Mouse (Mus musculus) lung, embryonic 15.5 days (tissue): ENCODE measurements around the gene Ttll2. TPM values are rescaled to one million over a fixed set of nuclear protein-coding genes. Genes with fewer than 3 reads are reported as not detected.
"Not testable (repeated sequence)": the region's sequence is repeated elsewhere in the genome, so short reads cannot be mapped to it uniquely, and the experiment has no call there.

Source experiments
- ATAC-seq: fragments of 200-750 bp; cut with Nextera tagmentation; 2 replicates; pipeline ENCODE4 v1.8.0; 2017; ENCODE audit warnings: moderate number of reproducible peaks, borderline replicate concordance; ENCODE audit not compliant: low FRiP score, low TSS enrichment; ENCODE audit errors: extremely low read depth
- H3K27ac ChIP-seq: fragments of 300-500 bp; sonication (generic); 2 replicates; pipeline ENCODE4 v1.5.1; 2015; ENCODE audit warnings: moderate library complexity, mild to moderate bottlenecking, inconsistent platforms
- H3K27me3 ChIP-seq: fragments of 300-500 bp; sonication (generic); 2 replicates; pipeline ENCODE4 v1.6.1; 2015; ENCODE audit warnings: inconsistent platforms
- H3K36me3 ChIP-seq: fragments of 300-500 bp; sonication (generic); 2 replicates; pipeline ENCODE4 v1.6.1; 2015; ENCODE audit warnings: inconsistent platforms
- H3K4me1 ChIP-seq: fragments of 300-500 bp; sonication (generic); 2 replicates; pipeline ENCODE4 v1.6.1; 2015; ENCODE audit warnings: inconsistent platforms
- H3K4me2 ChIP-seq: fragments of 300-500 bp; sonication (generic); 2 replicates; pipeline ENCODE4 v1.6.1; 2015; ENCODE audit warnings: inconsistent platforms, mild to moderate bottlenecking, moderate library complexity
- H3K4me3 ChIP-seq: fragments of 300-500 bp; sonication (generic); 2 replicates; pipeline ENCODE4 v1.5.1; 2015; ENCODE audit warnings: mild to moderate bottlenecking, inconsistent platforms
- H3K9ac ChIP-seq: fragments of 300-500 bp; sonication (generic); 2 replicates; pipeline ENCODE4 v1.6.1; 2015; ENCODE audit warnings: inconsistent platforms
- H3K9me3 ChIP-seq: fragments of 300-500 bp; sonication (generic); 2 replicates; pipeline ENCODE4 v1.6.1; 2016; ENCODE audit warnings: inconsistent platforms
- WGBS: fragments of 180-500 bp; shearing (Covaris S2); methylation state at CpG from one replicate; pipeline ENCODE4 v1.1.7; 2015; 5-methylcytosine and 5-hydroxymethylcytosine counted together
- polyA plus RNA-seq: library from polyadenylated mRNA; unstranded; fragments of >200 nt; fragmentation: Nextera tagmentation; extraction: Ambion mirVana; gene quantifications from 2 replicates; pipeline ENCODE4 v1.2.1, GENCODE M21; 2015

Ttll2 gene
- polyA plus RNA-seq = not detected in 2 replicates

DNA sequence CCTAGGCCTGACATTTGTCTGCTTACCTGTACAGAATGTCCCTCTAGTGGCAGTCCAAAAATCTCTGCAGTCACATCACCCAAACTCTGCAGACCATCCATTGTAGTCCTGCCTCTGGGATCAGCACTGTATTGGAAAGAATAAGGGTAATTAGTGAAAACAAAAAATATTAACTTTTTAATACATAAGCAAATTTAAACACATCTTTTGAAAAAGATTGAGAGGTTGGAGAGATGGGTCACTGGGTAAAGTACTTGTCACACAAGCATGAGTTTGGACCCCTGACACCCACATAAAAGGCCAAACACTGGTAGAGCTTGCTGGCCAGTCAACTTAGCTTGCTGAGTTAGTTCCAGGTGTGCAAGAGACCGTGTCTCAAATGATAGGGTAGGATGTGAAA, at the start of gene Ttll2:
TSS of gene Ttll2 (minus strand) at position 101 of the 400 bp plus-strand sequence.
- H3K9me3 ChIP-seq, H3K36me3 ChIP-seq, H3K4me3 ChIP-seq, H3K4me2 ChIP-seq, H3K9ac ChIP-seq, ATAC-seq, H3K27me3 ChIP-seq, H3K4me1 ChIP-seq, H3K27ac ChIP-seq: not testable (repeated sequence)
- WGBS = 87% methylated on average over 1 of the region's 1 CpGs

DNA sequence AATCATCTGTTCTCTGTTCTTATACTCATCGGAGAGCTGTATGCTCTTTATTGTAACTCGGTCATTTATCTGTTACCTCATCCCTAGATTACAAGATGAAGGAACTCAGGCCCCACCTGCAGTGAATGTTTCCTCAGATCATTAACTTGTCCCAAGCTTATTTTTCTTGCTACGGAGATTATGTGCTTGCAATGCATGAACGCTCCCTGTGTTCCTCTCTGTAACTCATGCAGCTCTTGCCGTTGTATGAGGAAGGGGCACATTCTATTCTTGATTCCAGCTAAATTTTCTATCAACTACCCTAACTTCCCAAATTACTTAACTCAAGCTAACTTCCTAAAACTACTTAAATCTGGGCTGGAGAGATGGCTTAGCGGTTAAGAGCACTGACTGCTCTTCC, 47.3 kb upstream of the Ttll2 start:
- H3K4me2 ChIP-seq, H3K4me1 ChIP-seq, H3K4me3 ChIP-seq, H3K27ac ChIP-seq, H3K9ac ChIP-seq, H3K36me3 ChIP-seq, H3K9me3 ChIP-seq, ATAC-seq, H3K27me3 ChIP-seq: not testable (repeated sequence)
- WGBS = 83% methylated on average over 6 of the region's 6 CpGs

DNA sequence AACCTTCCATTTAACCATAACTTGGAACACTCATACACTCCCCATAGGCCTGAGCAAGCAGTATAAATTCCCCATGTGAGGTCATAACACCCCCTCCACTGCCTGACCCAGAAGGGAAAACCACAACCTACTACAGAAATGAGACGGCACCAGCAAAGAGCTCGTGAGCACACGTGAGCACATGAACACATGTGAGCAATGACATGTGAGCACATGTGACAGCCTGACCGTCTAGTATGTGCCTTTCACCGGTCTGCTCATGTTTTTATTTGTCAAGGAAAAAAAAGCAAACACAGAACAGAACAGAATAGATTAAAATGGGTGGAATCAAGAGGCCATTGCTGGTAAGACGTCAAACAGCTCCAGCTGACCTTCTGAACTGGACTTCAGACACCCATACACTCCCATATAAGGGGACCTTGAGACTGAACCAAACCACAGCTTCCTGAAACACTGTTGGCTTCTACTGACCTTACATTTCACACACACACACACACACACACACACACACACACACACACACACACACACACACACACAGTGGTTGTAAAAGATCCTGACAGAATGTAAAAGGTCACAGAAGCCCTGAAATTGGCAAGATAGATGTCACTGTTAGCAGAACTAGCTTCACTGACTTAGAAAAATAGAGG, 45.8 kb upstream of the Ttll2 start:
- H3K4me2 ChIP-seq, H3K9ac ChIP-seq, H3K27me3 ChIP-seq, H3K9me3 ChIP-seq, H3K4me1 ChIP-seq, H3K4me3 ChIP-seq, H3K36me3 ChIP-seq, ATAC-seq, H3K27ac ChIP-seq: not testable (repeated sequence)
- WGBS = 75% methylated on average over 6 of the region's 6 CpGs

DNA sequence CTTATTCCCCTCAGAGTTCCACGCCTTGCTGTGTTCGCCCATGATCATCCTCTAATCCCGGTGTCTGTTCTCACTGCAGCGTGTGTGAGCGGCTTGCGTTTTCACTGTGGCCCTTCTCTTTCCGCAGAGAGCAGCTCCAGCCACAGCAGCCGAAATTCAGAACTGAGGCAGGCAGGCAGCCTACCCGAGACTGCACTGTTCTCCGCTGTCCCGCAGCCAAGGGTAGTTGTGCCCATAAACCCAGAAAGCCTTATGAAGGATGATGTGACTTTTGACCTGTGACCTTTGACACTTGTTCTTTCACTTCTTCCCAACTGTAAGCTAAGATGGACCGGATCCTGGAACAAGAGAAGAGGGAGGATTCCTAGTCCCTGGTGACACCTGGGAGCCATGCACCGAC, 44.6 kb upstream of the Ttll2 start:
- ATAC-seq, H3K9ac ChIP-seq, H3K27ac ChIP-seq, H3K4me2 ChIP-seq, H3K36me3 ChIP-seq, H3K9me3 ChIP-seq, H3K27me3 ChIP-seq, H3K4me1 ChIP-seq, H3K4me3 ChIP-seq: not testable (repeated sequence)
- 81% methylated on average over 13 of the region's 13 CpGs for WGBS

DNA sequence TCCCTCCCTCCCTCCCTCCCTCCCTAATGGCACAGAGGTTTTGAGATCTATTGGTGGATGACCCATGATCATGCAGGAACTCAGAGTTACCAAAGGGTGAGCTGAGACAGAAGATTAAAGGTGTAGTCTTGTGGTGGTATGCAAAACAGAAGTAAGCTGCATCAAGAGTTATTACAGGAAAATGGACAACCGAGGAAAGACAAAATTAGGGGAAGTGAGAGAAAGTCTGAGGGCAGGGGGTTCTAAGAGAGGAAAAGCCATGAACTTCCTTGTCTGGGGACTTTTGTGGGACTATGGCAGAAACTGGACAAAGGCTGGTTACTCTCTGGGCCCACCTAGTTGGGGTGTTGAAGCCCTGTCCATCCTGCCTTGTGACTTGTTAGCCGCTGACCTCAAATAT, 43.8 kb upstream of the Ttll2 start:
- H3K9ac ChIP-seq, H3K4me2 ChIP-seq, H3K9me3 ChIP-seq, H3K27ac ChIP-seq, H3K36me3 ChIP-seq, H3K4me3 ChIP-seq, H3K4me1 ChIP-seq, ATAC-seq, H3K27me3 ChIP-seq: not testable (repeated sequence)
- no CpG with 5 or more reads among the region's 2 CpGs for WGBS

DNA sequence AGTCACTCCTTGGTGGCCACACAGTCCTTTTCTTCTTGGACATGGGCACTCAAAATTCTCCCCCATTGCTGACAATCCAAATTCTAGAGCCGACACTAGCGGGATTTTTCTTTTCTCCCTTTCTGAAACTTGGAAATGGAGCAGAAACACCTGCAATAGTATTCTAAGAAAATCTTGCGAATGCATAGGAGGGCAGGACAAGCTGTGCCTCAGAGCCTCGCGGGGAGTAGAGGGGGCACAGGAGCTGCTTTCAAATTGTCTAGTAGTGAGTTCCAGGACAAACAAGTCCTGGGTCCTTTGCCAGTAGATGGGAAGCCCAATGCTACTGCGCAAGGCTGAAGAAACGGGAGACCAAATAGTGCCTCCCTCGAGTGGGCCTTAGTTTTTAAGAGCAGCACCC, 43.2 kb upstream of the Ttll2 start:
- H3K9me3 ChIP-seq, H3K36me3 ChIP-seq, ATAC-seq, H3K4me3 ChIP-seq, H3K27me3 ChIP-seq, H3K27ac ChIP-seq, H3K4me2 ChIP-seq, H3K9ac ChIP-seq, H3K4me1 ChIP-seq: not testable (repeated sequence)
- WGBS = 86% methylated on average over 8 of the region's 8 CpGs

DNA sequence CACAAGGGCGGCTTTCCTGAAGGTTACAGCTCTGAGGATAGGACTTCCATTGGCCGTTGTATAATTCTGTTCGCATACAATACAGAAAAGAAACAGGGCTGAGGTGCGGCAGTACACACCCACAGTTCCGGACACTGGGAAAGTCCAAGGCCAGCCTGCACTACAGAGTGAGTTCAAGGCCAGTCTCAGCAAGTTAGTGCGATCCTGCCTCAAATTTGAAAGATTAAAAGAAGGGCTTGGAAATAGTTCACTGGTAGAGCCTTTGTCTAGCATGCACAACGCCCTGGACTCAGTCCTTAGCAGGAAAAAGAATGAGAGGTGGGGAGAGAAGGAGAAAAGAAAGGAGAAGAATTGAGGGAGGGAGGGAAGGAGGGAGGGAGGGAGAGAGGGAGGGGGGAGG, 42.6 kb upstream of the Ttll2 start:
- not testable (repeated sequence) for H3K36me3 ChIP-seq, H3K4me1 ChIP-seq, H3K27ac ChIP-seq, H3K9ac ChIP-seq, H3K4me2 ChIP-seq, H3K4me3 ChIP-seq, H3K9me3 ChIP-seq, H3K27me3 ChIP-seq, ATAC-seq
- 86% methylated on average over 7 of the region's 7 CpGs for WGBS

DNA sequence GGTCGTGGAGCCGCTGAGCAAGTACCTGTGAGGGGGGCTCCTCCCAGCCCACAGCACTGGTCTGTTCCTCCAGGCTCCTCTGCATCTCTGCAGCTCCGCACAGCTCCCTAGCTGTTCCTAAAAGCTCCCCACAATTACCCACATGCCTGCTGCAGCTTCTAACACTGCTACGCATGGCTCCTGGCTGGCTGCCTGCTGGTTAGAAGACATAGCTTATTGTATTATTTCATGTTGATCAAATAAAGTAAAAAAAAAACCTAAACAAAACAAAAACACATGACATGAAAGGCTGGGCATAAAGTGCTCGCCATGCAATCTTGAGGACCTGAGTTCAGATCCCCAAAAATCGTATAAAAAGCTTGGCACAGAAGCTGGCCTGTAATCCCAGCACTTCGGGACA, 37.4 kb upstream of the Ttll2 start:
- not testable (repeated sequence) for H3K36me3 ChIP-seq, H3K4me3 ChIP-seq, ATAC-seq, H3K9ac ChIP-seq, H3K4me1 ChIP-seq, H3K9me3 ChIP-seq, H3K4me2 ChIP-seq, H3K27me3 ChIP-seq, H3K27ac ChIP-seq
- WGBS = 71% methylated on average over 7 of the region's 7 CpGs

DNA sequence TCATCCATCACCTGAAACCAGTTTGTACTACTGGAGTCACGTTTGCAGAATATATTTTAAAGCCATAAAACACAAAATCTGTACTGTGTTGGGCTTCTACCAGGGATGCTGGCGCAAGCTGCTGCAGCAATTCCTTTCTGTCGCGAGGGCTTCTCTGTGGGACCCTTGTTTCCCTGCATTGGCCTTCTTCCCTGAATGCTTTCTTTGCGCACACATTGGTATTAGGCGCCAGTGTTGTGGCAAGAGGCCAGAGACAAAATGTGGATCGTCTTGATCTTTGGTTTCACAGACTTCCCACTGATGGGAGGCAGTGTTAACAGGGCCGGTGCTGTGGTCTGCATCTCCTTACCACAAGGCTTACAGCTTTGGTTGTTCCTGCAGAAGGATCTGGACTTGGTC, 36.5 kb upstream of the Ttll2 start:
- H3K27me3 ChIP-seq, H3K27ac ChIP-seq, H3K4me3 ChIP-seq, H3K9ac ChIP-seq, H3K4me1 ChIP-seq, H3K9me3 ChIP-seq, ATAC-seq, H3K4me2 ChIP-seq, H3K36me3 ChIP-seq: not testable (repeated sequence)
- WGBS = 61% methylated on average over 8 of the region's 8 CpGs

DNA sequence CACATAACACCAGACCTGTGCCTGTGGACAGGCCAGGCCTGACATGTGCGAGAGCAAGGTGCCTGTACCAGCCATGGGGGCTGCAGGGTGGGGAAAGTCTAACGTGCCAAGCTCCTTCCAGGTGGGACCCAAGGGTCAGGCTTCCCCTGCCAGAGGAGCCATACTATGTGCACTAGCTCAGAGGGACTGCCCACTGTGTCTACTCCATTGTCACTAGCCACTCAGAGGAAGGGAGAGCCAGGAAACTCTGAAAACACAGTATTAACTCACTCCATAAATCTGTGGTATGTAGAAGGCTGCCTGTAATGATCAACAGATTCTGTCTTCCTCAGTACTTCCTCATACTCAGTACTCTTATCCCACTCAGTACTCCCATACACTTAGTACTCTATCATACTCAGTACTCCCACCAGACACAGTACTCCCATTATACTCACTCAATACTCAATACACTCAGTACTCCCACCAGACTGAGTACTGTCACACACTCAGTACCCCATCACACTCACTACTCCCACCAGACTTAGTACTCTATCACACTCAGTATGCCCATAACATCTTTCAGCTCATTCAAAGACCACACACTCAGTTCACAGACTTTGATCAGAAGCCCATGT, 36.0 kb upstream of the Ttll2 start:
- ATAC-seq, H3K4me2 ChIP-seq, H3K4me1 ChIP-seq, H3K27ac ChIP-seq, H3K9ac ChIP-seq, H3K27me3 ChIP-seq, H3K9me3 ChIP-seq, H3K4me3 ChIP-seq, H3K36me3 ChIP-seq: not testable (repeated sequence)
- no CpG with 5 or more reads among the region's 2 CpGs for WGBS

DNA sequence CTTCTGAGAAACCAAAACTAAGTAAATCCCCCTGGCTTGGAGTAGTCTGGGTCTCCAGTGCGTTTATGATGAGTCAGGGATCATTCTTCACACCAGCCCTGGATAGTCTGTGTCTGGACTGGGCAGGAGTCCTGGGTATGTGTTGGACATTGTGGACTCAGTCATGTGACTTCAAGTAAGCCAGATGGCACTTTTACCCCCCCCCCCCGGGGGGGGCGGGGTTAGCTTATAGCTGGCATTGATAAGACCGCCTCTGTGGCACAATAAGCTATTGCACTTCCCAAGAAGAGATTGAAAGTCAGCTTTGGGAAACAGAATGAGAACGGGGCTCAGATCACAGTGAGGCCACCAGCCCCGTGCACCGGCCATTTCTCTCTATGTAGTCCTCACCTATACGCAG, 33.5 kb upstream of the Ttll2 start:
- H3K9me3 ChIP-seq, H3K4me2 ChIP-seq, H3K27ac ChIP-seq, H3K4me1 ChIP-seq, H3K4me3 ChIP-seq, H3K9ac ChIP-seq, H3K27me3 ChIP-seq, ATAC-seq, H3K36me3 ChIP-seq: not testable (repeated sequence)
- WGBS = 62% methylated on average over 8 of the region's 8 CpGs

DNA sequence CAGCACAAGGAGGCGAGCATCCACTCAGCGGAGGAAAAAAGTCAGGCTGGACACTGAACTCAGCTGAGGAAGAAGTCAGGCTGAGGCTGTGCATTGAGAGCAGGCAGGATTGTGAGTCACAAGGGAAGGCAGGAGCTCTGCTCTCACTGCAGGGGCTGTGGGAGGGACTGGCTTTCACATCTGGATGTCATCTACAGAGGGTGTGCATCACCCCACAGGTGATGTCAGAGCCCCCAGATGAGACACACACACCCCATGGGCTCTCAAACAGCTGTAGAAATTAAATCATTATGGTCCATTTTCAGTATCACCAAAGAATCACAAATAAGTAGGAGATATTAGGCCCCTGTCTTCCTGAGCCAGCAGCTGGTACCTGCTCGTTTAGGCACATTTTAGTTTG, 32.9 kb upstream of the Ttll2 start, which contains the start of gene Unc93a2:
TSS of gene Unc93a2 (minus strand) at position 101 of the 400 bp plus-strand sequence.
- not testable (repeated sequence) for ATAC-seq, H3K9ac ChIP-seq, H3K4me3 ChIP-seq, H3K27me3 ChIP-seq, H3K4me2 ChIP-seq, H3K9me3 ChIP-seq, H3K4me1 ChIP-seq, H3K36me3 ChIP-seq, H3K27ac ChIP-seq
- WGBS = 68% methylated on average over 3 of the region's 3 CpGs
